Mouse (Mus musculus) stomach, embryonic 16.5 days (tissue): ENCODE measurements around the gene Draxin. TPM values are rescaled to one million over a fixed set of nuclear protein-coding genes. Genes with fewer than 3 reads are reported as not detected.

Experiments
- ATAC-seq: fragments of 200-750 bp; cut with Nextera tagmentation; 2 replicates; pipeline ENCODE4 v1.8.0; 2017; ENCODE audit warnings: moderate number of reproducible peaks, moderate TSS enrichment; ENCODE audit not compliant: insufficient read depth, low FRiP score
- H3K27ac ChIP-seq: fragments of 300-500 bp; sonication (generic); 2 replicates; pipeline ENCODE4 v1.5.1; 2014; ENCODE audit warnings: low read length
- H3K27me3 ChIP-seq: fragments of 300-500 bp; sonication (generic); 2 replicates; pipeline ENCODE4 v1.6.1; 2014; ENCODE audit warnings: low read length, control low read depth, mixed read lengths; ENCODE audit not compliant: control insufficient read depth, insufficient read depth
- H3K36me3 ChIP-seq: fragments of 300-500 bp; sonication (generic); 2 replicates; pipeline ENCODE4 v1.6.1; 2014; ENCODE audit warnings: low read length; ENCODE audit not compliant: control insufficient read depth, insufficient read depth
- H3K4me1 ChIP-seq: fragments of 300-500 bp; sonication (generic); 2 replicates; pipeline ENCODE4 v1.6.1; 2014; ENCODE audit warnings: low read length, control low read depth, mixed read lengths; ENCODE audit not compliant: control insufficient read depth, insufficient read depth
- H3K4me2 ChIP-seq: fragments of 300-500 bp; sonication (generic); 2 replicates; pipeline ENCODE4 v1.6.1; 2014; ENCODE audit warnings: low read depth, low read length, mixed read lengths
- H3K4me3 ChIP-seq: fragments of 300-500 bp; sonication (generic); replicated peaks from 2 replicates; pipeline ENCODE4 v1.5.1; 2014; ENCODE audit warnings: mild to moderate bottlenecking, low read length
- H3K9ac ChIP-seq: fragments of 300-500 bp; sonication (generic); 2 replicates; pipeline ENCODE4 v1.6.1; 2014; ENCODE audit warnings: low read length
- H3K9me3 ChIP-seq: fragments of 300-500 bp; sonication (generic); replicated peaks from 2 replicates; pipeline ENCODE4 v1.6.1; 2016; ENCODE audit warnings: low read length, control low read depth; ENCODE audit not compliant: control insufficient read depth
- WGBS: fragments of 180-500 bp; shearing (Covaris S2); extraction: QIAGEN DNeasy Blood & Tissue Kit; methylation state at CpG from one replicate; pipeline ENCODE4 v1.1.7; 2014; 5-methylcytosine and 5-hydroxymethylcytosine counted together
- polyA plus RNA-seq: library from polyadenylated mRNA; unstranded; fragments of >200 nt; fragmentation: Nextera tagmentation; extraction: Ambion mirVana; gene quantifications from 2 replicates; pipeline ENCODE4 v1.2.1, GENCODE M21; 2015

Draxin gene
- polyA plus RNA-seq, 1 experiment from 2014 or later: 0.04 TPM

DNA sequence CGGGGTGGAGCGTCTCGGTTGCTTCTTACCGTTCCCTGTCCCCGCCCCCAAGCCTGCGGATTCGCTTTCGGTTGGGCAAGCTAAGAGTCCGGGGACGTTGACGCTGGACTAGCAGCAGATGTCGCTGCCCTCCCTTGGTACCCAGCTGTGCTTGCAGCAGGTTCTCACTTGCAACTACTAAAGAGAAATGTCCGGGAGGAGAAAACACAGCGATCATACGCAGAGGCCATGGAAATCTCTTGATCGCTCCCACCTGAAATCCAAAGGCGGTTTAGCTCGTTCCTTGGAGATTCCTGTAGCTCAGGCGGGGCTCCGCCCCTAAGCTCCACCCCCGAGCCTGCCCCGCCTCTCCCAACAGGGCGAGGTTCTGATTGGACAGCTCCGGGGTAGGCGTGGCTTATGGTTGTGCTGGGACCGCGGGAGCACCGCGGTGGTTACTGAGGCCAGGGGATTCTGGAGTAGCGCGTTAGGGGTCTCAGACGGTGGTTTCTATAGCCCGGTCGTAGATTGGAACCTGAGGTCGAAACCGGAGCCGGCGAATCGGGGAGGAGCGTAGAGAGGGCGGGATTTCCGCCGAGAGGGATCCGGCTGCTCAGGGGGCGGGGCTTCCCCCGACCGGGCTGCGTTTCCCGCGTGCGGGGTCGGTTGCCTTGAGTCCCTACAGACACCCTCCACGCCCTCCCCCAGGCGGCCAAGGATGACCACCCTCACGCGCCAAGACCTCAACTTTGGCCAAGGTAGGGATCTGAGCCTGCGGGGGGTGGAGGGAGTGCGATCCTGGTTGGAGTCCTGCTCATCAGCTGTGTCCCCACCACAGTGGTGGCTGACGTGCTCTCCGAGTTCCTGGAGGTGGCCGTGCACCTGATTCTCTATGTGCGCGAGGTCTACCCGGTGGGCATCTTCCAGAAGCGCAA lies 9.9 kb upstream of the Draxin start:
- peak overlapping the region; percentile 90 for H3K27ac ChIP-seq
- H3K4me1 ChIP-seq: peaks cover 10% of the 10 kb centered on the region; the same call in 1 of the 2 replicates
- under 1% methylated on average over 65 of the region's 65 CpGs for WGBS
- ATAC-seq: peak; percentile 96
- no peaks in the 10 kb centered on the region for H3K36me3 ChIP-seq
- peak overlapping the region; percentile 97 for H3K4me2 ChIP-seq
- H3K4me3 ChIP-seq: peak overlapping the region; percentile 89
- H3K9ac ChIP-seq: peak overlapping the region; percentile 84
- peaks cover 9% of the 10 kb centered on the region for H3K27me3 ChIP-seq
- no peaks in the 10 kb centered on the region for H3K9me3 ChIP-seq

- WGBS: 1% methylated on average over 12 of the region's 12 CpGs
- ATAC-seq: peak; percentile 19; the same call in 1 of the 2 replicates
- Histone ChIP-seq H3K27me3 (peaks cover 9% of the 10 kb centered on the region), H3K36me3 (no peaks in the 10 kb centered on the region), H3K9ac (peak overlapping the region; percentile 84), H3K9me3 (no peaks in the 10 kb centered on the region), H3K27ac (peak overlapping the region; percentile 90), H3K4me3 (peak overlapping the region; percentile 89), H3K4me2 (peak overlapping the region; percentile 97), H3K4me1 (peaks cover 10% of the 10 kb centered on the region; the same call in 1 of the 2 replicates)
Observed at GRCm38 (mm10) chr4:148139767-148140097, 9.2 kb upstream of the Draxin start.

- 67% methylated on average over 8 of the region's 8 CpGs for WGBS
- Histone ChIP-seq H3K4me2 (no peak overlapping the region), H3K27ac (no peak overlapping the region), H3K36me3 (no peaks in the 10 kb centered on the region), H3K27me3 (peaks cover 9% of the 10 kb centered on the region), H3K4me3 (no peak overlapping the region), H3K4me1 (peaks cover 10% of the 10 kb centered on the region; the same call in 1 of the 2 replicates), H3K9me3 (no peaks in the 10 kb centered on the region), H3K9ac (no peak overlapping the region)
- ATAC-seq: no peak
Observed at GRCm38 (mm10) chr4:148137503-148137902, 7.0 kb upstream of the Draxin start.

DNA sequence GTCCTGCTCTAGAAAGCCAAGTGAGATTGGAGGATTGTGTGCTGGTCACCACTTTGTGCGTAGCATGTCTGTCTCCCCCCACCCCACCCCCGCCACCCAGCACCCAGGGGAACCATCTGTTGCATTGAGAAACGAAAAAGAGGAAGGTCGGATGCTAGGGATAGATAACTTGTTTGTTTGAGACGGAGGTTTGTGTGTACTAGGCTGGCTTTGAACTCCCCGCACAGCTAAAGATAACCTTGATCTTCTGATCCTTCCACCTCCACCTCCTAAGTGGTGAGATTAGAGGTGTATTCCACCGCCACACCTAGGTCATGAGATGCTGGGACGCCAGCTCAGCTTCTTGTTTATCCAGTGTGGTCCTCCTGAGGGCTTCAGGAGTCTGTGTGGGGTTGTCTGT lies 4.5 kb upstream of the Draxin start:
- H3K9me3 ChIP-seq: no peaks in the 10 kb centered on the region
- H3K4me3 ChIP-seq: no peak overlapping the region
- peaks cover 26% of the 10 kb centered on the region for H3K27me3 ChIP-seq
- 70% methylated on average over 8 of the region's 8 CpGs for WGBS
- H3K36me3 ChIP-seq: no peaks in the 10 kb centered on the region
- no peak overlapping the region for H3K9ac ChIP-seq
- H3K27ac ChIP-seq: no peak overlapping the region
- no peak for ATAC-seq
- H3K4me1 ChIP-seq: peaks cover 9% of the 10 kb centered on the region
- H3K4me2 ChIP-seq: no peak overlapping the region

DNA sequence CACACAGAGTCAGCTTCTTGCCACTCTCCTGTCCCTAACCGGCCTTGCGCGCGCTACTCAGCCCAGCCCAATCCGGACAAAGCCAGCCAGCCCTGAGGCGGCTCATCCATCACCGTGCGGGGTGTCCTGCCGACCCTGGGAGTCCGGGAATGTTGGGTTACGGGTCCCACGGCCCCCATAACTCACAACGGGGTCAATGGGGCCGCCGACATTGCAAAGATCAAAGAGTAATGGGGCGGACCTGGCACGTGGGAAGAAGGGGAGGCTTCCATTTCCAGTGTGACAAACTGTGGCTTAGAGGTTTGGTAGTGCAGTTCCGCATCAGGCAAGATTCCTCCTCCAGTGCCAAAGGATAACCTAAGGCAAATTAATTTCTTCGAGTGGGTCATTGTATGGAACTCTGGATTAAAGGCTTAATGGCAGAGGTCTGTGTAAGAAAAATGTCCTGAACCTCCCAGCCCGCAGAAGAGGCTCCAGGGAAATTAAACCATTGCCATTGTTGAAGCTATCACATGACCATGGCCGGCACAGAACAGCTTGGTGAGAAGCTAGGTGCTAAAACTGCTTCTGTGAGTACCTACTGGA lies 1.1 kb upstream of the Draxin start:
- no peak overlapping the region for H3K27ac ChIP-seq
- 1% methylated on average over 21 of the region's 21 CpGs for WGBS
- peak overlapping the region; percentile 66 for H3K4me3 ChIP-seq
- no peaks in the 10 kb centered on the region for H3K36me3 ChIP-seq
- no peak for ATAC-seq
- peaks cover 5% of the 10 kb centered on the region; the same call in 1 of the 2 replicates for H3K4me1 ChIP-seq
- peak overlapping the region; percentile 98 for H3K4me2 ChIP-seq
- H3K27me3 ChIP-seq: peaks cover 32% of the 10 kb centered on the region
- no peak overlapping the region; the same call in 1 of the 2 replicates for H3K9ac ChIP-seq
- no peaks in the 10 kb centered on the region for H3K9me3 ChIP-seq

- H3K9ac ChIP-seq: peak within 1 kb of the TSS; percentile 71
- H3K27me3 ChIP-seq: peaks cover 32% of the 10 kb centered on the region
- no peak for ATAC-seq
- peak within 1 kb of the TSS; percentile 66 for H3K4me3 ChIP-seq
- peak within 1 kb of the TSS; percentile 98 for H3K4me2 ChIP-seq
- H3K9me3 ChIP-seq: no peaks in the 10 kb centered on the region
- no peak within 1 kb of the TSS for H3K27ac ChIP-seq
- WGBS: under 1% methylated on average over 18 of the region's 18 CpGs
- peaks cover 5% of the 10 kb centered on the region; the same call in 1 of the 2 replicates for H3K4me1 ChIP-seq
- H3K36me3 ChIP-seq: no peaks in the 10 kb centered on the region
Observed at GRCm38 (mm10) chr4:148130133-148130532, 365 bp downstream of the Draxin start, which contains the start of gene Mad2l2. TSS of gene Mad2l2 (plus strand) at chr4:148130384.

- no peaks in the 10 kb centered on the region for H3K9me3 ChIP-seq
- H3K36me3 ChIP-seq: no peaks in the 10 kb centered on the region
- H3K4me2 ChIP-seq: no peak overlapping the region
- no peak overlapping the region for H3K4me3 ChIP-seq
- H3K27ac ChIP-seq: no peak overlapping the region
- no peak overlapping the region for H3K9ac ChIP-seq
- peaks cover 5% of the 10 kb centered on the region; the same call in 1 of the 2 replicates for H3K4me1 ChIP-seq
- 55% methylated on average over 2 of the region's 2 CpGs for WGBS
- peaks cover 32% of the 10 kb centered on the region for H3K27me3 ChIP-seq
- ATAC-seq: no peak
Observed at GRCm38 (mm10) chr4:148128672-148129071, 1.8 kb downstream of the Draxin start.

GRCm38 (mm10) chr4:148128241-148128640 lies 2.3 kb downstream of the Draxin start:
- Histone ChIP-seq H3K9ac (no peak overlapping the region), H3K27ac (no peak overlapping the region), H3K4me2 (no peak overlapping the region), H3K27me3 (peaks cover 32% of the 10 kb centered on the region), H3K36me3 (no peaks in the 10 kb centered on the region), H3K4me3 (no peak overlapping the region), H3K9me3 (no peaks in the 10 kb centered on the region), H3K4me1 (peaks cover 5% of the 10 kb centered on the region; the same call in 1 of the 2 replicates)
- no peak for ATAC-seq
- WGBS: 35% methylated on average over 1 of the region's 1 CpGs

DNA sequence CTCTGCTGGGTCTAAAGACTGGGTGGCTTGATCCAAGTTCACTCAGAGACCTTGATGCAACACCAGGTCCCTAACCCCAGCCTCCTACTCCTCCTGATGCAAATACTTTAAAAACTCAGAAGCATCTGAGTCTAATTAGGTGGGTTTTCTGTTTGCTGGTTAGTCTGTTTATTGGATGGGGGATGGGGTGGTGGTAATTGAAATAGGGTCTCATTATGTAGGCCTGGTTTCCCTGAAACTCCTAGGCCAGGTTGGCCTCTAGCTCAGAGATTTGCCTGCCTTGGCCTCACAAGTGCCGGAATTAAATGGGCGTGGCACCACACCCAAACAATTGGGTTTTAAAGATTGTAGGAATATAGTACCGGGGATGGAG lies 7.8 kb downstream of the Draxin start:
- no peak overlapping the region for H3K4me2 ChIP-seq
- no peak overlapping the region for H3K27ac ChIP-seq
- H3K9ac ChIP-seq: no peak overlapping the region
- H3K4me1 ChIP-seq: no peaks in the 10 kb centered on the region
- H3K36me3 ChIP-seq: no peaks in the 10 kb centered on the region
- H3K9me3 ChIP-seq: no peaks in the 10 kb centered on the region
- H3K27me3 ChIP-seq: no peaks in the 10 kb centered on the region
- no peak overlapping the region for H3K4me3 ChIP-seq
- 65% methylated on average over 3 of the region's 3 CpGs for WGBS
- ATAC-seq: no peak
